Mouse (Mus musculus) heart, embryonic 14.5 days (tissue): ENCODE results near the gene Sptb. TPM values are rescaled to one million over a fixed set of nuclear protein-coding genes. Genes with fewer than 3 reads are reported as not detected.

Experiments
- ATAC-seq: fragments of 200-750 bp; cut with Nextera tagmentation; 2 replicates; pipeline ENCODE4 v1.8.0; 2017; ENCODE audit warnings: low read depth, moderate TSS enrichment; ENCODE audit not compliant: insufficient number of reproducible peaks, insufficient read depth, low FRiP score
- H3K27ac ChIP-seq, 2 experiments: fragments of 200-500 bp in 1 of 2; fragments of 300-500 bp in 1 of 2; sonication (generic) in 1 of 2; replicated peaks in 1 of 2; 2 replicates each; pipeline ENCODE4 v1.5.1; 2012 to 2014; ENCODE audit warnings: low read depth in 2 of 2, low read length in 2 of 2, control low read depth in 1 of 2, mild to moderate bottlenecking in 1 of 2, mixed read lengths in 1 of 2; ENCODE audit not compliant: control insufficient read depth in 1 of 2, insufficient read depth in 1 of 2
- H3K27me3 ChIP-seq: fragments of 300-500 bp; sonication (generic); 2 replicates; pipeline ENCODE4 v1.6.1; 2014; ENCODE audit warnings: mild to moderate bottlenecking, low read length, control low read depth; ENCODE audit not compliant: control insufficient read depth, insufficient read depth
- H3K36me3 ChIP-seq: fragments of 300-500 bp; sonication (generic); 2 replicates; pipeline ENCODE4 v1.6.1; 2014; ENCODE audit warnings: mild to moderate bottlenecking, control low read depth, low read length, mixed read lengths; ENCODE audit not compliant: control insufficient read depth, insufficient read depth
- H3K4me1 ChIP-seq, 2 experiments: fragments of 200-500 bp in 1 of 2; fragments of 300-500 bp in 1 of 2; sonication (generic) in 1 of 2; 2 replicates each; pipeline ENCODE4 v1.6.1; 2012 to 2014; ENCODE audit warnings: low read length in 2 of 2, control low read depth in 1 of 2, mixed read lengths in 1 of 2; ENCODE audit not compliant: control insufficient read depth in 2 of 2, insufficient read depth in 2 of 2
- H3K4me2 ChIP-seq: fragments of 300-500 bp; sonication (generic); 2 replicates; pipeline ENCODE4 v1.6.1; 2014; ENCODE audit warnings: mild to moderate bottlenecking, low read length
- H3K4me3 ChIP-seq, 2 experiments: fragments of 200-500 bp in 1 of 2; fragments of 300-500 bp in 1 of 2; sonication (generic) in 1 of 2; 2 replicates each; pipeline ENCODE4 v1.5.1; 2012 to 2014; ENCODE audit warnings: low read length in 2 of 2, mild to moderate bottlenecking in 2 of 2, control low read depth in 1 of 2, low read depth in 1 of 2, moderate library complexity in 1 of 2; ENCODE audit not compliant: control insufficient read depth in 1 of 2, insufficient read depth in 1 of 2
- H3K9ac ChIP-seq: fragments of 300-500 bp; sonication (generic); 2 replicates; pipeline ENCODE4 v1.6.1; 2014; ENCODE audit warnings: mild to moderate bottlenecking, low read length
- H3K9me3 ChIP-seq: fragments of 300-500 bp; sonication (generic); 2 replicates; pipeline ENCODE4 v1.6.1; 2016; ENCODE audit warnings: low read length, control low read depth; ENCODE audit not compliant: control insufficient read depth
- WGBS: fragments of 180-500 bp; shearing (Covaris S2); extraction: QIAGEN DNeasy Blood & Tissue Kit; methylation state at CpG from one replicate; pipeline ENCODE4 v1.1.7; 2014; 5-methylcytosine and 5-hydroxymethylcytosine counted together
- polyA plus RNA-seq: library from polyadenylated mRNA; unstranded; fragments of >200 nt; fragmentation: Nextera tagmentation; extraction: Ambion mirVana; gene quantifications from 2 replicates; pipeline ENCODE4 v1.2.1, GENCODE M21; 2014

Sptb gene
- polyA plus RNA-seq, 1 experiment from 2014 or later, result 7.4 TPM

DNA sequence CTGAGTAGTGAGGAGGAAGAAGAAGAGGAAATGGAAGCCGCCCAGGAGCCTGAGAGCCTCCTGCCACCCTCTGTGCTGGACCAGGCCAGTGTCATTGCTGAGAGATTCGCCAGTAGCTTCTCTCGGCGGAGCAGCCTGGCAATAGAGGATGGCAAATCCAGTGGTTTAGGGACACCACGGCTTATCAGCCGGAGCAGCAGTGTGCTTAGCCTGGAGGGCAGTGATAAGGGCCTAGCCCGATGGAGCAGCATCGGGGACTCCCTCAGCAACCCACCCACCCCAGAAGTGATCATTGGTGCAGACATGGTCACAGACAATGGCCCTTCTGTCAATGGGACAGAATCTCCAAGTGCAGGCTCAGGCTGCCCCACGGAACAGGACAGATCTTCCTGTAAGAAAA is 134.3 kb downstream of the Sptb start:
- ATAC-seq, result no peak
- Histone ChIP-seq H3K9me3 (no peaks in the 10 kb centered on the region), H3K9ac (no peak overlapping the region), H3K27me3 (no peaks in the 10 kb centered on the region), H3K4me1 (no peaks in the 10 kb centered on the region), H3K36me3 (peaks cover 93% of the 10 kb centered on the region), H3K27ac (no peak overlapping the region), H3K4me3 (no peak overlapping the region), H3K4me2 (no peak overlapping the region)
- 73% methylated on average over 9 of the region's 9 CpGs for WGBS

DNA sequence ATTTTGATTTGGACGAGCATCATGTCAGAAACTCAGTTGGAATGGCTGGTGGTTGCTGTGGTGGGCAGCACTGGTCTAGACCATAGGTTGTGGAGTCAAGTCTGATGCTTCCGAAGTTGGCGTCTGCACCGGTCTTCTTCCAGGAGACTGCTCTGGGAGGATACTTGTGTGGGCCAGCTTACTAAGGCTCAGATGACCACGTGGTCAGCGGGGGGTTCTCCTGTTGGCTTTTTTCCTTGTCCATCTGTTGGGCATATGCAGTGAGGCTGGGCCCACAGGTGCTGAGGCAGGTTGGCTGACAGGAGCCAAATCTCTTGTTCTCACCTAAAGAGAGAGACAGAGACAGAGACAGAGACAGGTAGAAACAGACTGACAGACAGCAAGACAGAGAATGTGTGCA is 135.5 kb downstream of the Sptb start:
- H3K4me2 ChIP-seq, result no peak overlapping the region
- no peak overlapping the region for H3K27ac ChIP-seq
- no peaks in the 10 kb centered on the region for H3K9me3 ChIP-seq
- H3K9ac ChIP-seq, result no peak overlapping the region
- 95% methylated on average over 6 of the region's 6 CpGs for WGBS
- H3K4me3 ChIP-seq, result no peak overlapping the region
- peaks cover 92% of the 10 kb centered on the region for H3K36me3 ChIP-seq
- no peaks in the 10 kb centered on the region for H3K27me3 ChIP-seq
- ATAC-seq, result no peak
- peaks cover 2 to 6% of the 10 kb centered on the region in 2 experiments; a peak in 2 of 4 replicates for H3K4me1 ChIP-seq

DNA sequence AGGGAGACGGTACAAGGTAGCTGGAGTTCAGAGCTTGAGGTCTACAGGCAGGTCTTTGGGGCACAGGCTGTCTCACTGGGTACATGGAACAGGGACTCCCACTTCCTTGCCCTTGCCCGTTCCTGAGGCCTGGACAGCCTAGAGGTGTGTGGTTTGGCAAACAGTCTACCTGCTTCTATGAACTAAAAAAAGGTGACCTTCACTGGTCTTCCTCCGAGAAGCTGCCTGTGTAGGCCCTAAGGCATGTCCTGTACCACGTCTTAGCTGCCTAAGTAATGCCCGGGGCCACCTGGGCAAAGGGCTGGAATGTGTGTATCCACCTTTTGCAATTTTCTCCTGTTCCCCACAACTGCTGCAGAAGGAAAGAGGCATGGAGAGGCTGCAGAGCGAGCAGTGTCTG is 137.0 kb downstream of the Sptb start:
- ATAC-seq, result no peak
- H3K4me3 ChIP-seq, result no peak overlapping the region
- H3K36me3 ChIP-seq, result peaks cover 78% of the 10 kb centered on the region
- H3K9ac ChIP-seq, result no peak overlapping the region
- 85% methylated on average over 6 of the region's 6 CpGs for WGBS
- no peak overlapping the region for H3K27ac ChIP-seq
- no peak overlapping the region for H3K4me2 ChIP-seq
- H3K27me3 ChIP-seq, result no peaks in the 10 kb centered on the region
- H3K9me3 ChIP-seq, result no peaks in the 10 kb centered on the region
- peaks cover 2 to 6% of the 10 kb centered on the region in 2 experiments; a peak in 2 of 4 replicates for H3K4me1 ChIP-seq

DNA sequence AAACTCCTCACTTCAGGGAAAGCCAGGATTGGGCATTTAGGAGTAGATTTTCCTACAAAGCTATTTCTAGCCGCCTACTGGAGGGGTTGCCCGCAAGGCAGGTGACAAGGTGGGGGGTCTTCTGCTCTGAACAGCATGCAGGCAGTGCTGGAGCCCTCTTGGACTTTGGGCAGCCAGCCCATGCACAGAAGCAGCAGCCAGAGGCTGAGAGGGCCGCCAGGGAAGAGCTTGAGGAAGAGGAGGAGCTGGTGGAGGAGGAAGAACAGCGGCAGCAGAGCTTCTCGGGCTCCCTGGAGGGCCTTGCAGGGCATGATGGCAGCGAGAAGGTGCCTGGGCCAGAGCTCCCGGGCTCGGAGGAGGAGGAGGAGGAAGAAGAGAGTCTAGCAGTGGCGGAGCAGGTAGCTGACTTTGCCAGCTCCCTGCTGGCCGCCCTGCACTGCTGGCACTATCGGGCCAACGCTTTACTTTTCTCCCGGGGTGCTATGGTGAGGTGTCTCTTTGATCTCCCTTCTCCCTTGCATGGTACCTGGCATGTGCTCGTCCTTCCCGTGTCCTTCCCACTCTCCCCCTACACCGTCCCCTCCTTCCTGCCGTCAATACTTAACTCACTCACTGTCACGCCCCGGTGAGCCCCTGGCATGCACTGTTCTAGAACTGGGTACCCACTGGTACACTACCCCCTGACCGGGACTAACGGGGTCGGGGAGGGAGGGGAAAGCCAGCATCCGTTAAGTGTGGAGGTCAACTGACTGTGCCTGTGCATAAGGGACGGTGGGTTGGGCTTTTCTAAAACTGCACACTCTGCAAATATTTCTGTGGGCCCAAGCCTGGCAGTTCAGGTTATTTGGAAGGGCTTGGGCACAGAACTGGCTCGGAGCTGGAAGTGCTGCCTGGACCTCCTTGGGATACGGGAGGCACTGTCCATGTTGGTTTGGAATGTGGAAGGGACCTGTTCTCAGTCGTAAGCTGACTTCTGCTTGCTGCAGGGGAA is 137.8 kb downstream of the Sptb start:
- H3K27ac ChIP-seq, result no peak overlapping the region
- H3K4me2 ChIP-seq, result no peak overlapping the region
- H3K4me3 ChIP-seq, result no peak overlapping the region
- ATAC-seq, result no peak
- peaks cover 2 to 6% of the 10 kb centered on the region in 2 experiments; a peak in 2 of 4 replicates for H3K4me1 ChIP-seq
- H3K9me3 ChIP-seq, result no peaks in the 10 kb centered on the region
- H3K36me3 ChIP-seq, result peaks cover 74% of the 10 kb centered on the region
- 78% methylated on average over 26 of the region's 27 CpGs for WGBS
- no peak overlapping the region for H3K9ac ChIP-seq
- no peaks in the 10 kb centered on the region for H3K27me3 ChIP-seq

DNA sequence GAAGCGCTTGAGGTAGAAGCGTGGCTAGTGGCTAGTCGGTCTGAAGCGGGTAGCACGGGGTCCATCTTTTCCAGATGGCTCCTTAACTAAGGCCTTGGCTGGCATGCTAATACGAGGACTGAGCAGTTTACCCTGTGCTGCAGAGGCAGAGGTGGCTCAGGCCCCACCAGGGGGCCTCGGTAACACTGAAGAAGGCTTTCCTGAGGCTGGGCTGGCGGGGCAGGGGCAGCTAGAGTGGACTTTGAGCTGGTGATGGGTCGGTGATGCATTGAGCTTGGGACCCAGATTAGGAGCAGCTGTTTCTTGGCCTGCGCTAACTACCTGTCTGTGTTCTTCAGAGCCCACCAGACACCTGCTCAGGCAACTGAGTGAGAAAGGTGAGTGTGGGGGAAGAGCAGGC is 139.1 kb downstream of the Sptb start:
- Histone ChIP-seq H3K4me1 (peaks cover 2 to 6% of the 10 kb centered on the region in 2 experiments; a peak in 2 of 4 replicates), H3K27ac (no peak overlapping the region), H3K9ac (no peak overlapping the region), H3K36me3 (peaks cover 74% of the 10 kb centered on the region), H3K9me3 (no peaks in the 10 kb centered on the region), H3K27me3 (no peaks in the 10 kb centered on the region), H3K4me3 (no peak overlapping the region), H3K4me2 (no peak overlapping the region)
- ATAC-seq, result no peak
- 83% methylated on average over 10 of the region's 10 CpGs for WGBS

DNA sequence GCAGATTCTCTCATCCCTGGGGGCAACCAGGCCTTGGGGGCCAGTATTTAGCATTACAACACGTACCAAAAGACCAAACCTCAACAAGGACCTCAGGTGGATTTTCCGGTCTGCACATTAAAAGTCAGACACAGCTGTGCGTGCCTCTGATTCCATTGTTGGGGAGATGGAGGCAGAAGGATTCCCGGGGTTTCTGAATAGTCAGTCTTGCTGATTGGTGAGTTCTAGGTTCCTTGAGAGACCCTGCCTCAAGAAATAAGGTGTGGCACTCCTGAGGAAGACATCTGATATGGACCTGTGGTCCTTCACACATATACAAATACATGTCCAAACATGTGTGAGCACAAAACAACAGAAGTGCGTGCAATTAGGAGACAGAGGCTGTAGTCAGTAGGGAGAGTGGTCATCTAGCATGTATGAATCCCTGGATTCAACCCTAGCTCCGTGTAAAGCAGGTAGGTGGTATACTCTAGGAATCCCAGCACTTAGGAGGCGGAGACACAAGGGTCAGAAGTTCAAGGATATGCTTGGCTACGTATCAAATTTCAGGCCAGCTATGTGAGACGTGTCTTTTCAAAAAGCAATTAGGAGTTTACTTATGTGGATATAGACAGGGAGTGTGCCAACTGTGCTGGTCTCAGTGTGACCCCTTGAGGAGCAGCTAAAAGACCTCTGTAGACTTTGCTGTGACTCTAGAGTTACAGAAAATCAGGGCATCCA is 140.0 kb downstream of the Sptb start:
- ATAC-seq, result no peak
- H3K36me3 ChIP-seq, result peaks cover 74% of the 10 kb centered on the region
- WGBS, result 66% methylated on average over 9 of the region's 9 CpGs

DNA sequence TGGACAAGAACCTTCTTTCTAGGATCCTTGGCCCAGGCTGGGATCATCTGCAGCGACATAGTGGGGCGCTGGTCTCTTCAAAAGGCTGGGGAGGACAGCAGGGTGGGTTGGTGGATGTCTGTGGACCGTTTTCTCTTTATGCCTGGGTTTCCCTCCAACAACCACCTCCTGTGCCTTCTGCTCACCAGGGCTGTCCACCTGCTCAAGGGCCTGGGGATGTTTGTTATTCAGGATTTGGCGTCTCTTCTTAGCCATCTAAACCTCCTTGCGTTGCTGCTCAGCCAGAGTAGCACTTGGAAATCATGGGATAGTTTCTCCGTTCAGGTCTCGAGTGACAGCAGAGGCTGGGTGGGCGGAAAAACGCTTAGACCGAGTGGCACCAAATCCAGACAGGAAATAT is 144.1 kb downstream of the Sptb start:
- Histone ChIP-seq H3K9ac (no peak overlapping the region), H3K27me3 (no peaks in the 10 kb centered on the region), H3K27ac (no peak overlapping the region; a peak in 1 of 4 replicates), H3K4me2 (no peak overlapping the region), H3K4me1 (peaks cover 2 to 6% of the 10 kb centered on the region in 2 experiments; a peak in 2 of 4 replicates), H3K9me3 (no peaks in the 10 kb centered on the region), H3K4me3 (no peak overlapping the region), H3K36me3 (peaks cover 73% of the 10 kb centered on the region)
- WGBS, result 85% methylated on average over 10 of the region's 10 CpGs
- ATAC-seq, result no peak

More for the DNA sequence above, 140.0 kb downstream of the Sptb start:
- no peak overlapping the region for H3K9ac ChIP-seq
- H3K27ac ChIP-seq, result no peak overlapping the region
- no peak overlapping the region for H3K4me3 ChIP-seq
- H3K9me3 ChIP-seq, result no peaks in the 10 kb centered on the region
- no peak overlapping the region for H3K4me2 ChIP-seq
- H3K27me3 ChIP-seq, result no peaks in the 10 kb centered on the region
- H3K4me1 ChIP-seq, result peaks cover 2 to 6% of the 10 kb centered on the region in 2 experiments; a peak in 2 of 4 replicates
